In genomic region chrX:150477854-150478780, GRCm38 (mm10) we compare ENCODE assay signal across 8 mouse cellular contexts. TPM values are rescaled to one million over a fixed set of nuclear protein-coding genes. Genes with fewer than 3 reads are reported as not detected.
DNase-seq lines count a peak whose midpoint lies in the region; ATAC-seq lines count a peak whose summit lies in the region.

No protein-coding gene starts in this region.

- peak overlapping the region; percentile 66 for H3K9ac ChIP-seq in heart, embryonic 14.5 days (ENCODE audit: low read length)
- H3K9ac ChIP-seq in liver, embryonic 13.5 days: peak overlapping the region; percentile 67
- H3K9ac ChIP-seq in stomach, embryonic 16.5 days (ENCODE audit: low read length): peak overlapping the region; percentile 79

- H3K4me3 ChIP-seq in heart, embryonic 14.5 days (ENCODE audit: control insufficient read depth in 1 of 2, insufficient read depth in 1 of 2, low read depth in 1 of 2, low read length in 2 of 2): peak overlapping the region; percentile 51 to 92
- H3K4me3 ChIP-seq in liver, embryonic 13.5 days (replicated peaks): peak overlapping the region; percentile 65
- peak overlapping the region; percentile 59 for H3K4me3 ChIP-seq in stomach, embryonic 16.5 days (replicated peaks; ENCODE audit: low read length)

- no peaks in the 10 kb centered on the region for H3K27me3 ChIP-seq in heart, embryonic 14.5 days (ENCODE audit: control insufficient read depth, insufficient read depth, low read length)
- H3K27me3 ChIP-seq in liver, embryonic 13.5 days: no peaks in the 10 kb centered on the region
- H3K27me3 ChIP-seq in stomach, embryonic 16.5 days (ENCODE audit: control insufficient read depth, insufficient read depth, low read length): no peaks in the 10 kb centered on the region

- no peaks in the 10 kb centered on the region for H3K36me3 ChIP-seq in heart, embryonic 14.5 days (ENCODE audit: control insufficient read depth, insufficient read depth, low read length)
- H3K36me3 ChIP-seq in liver, embryonic 13.5 days: no peaks in the 10 kb centered on the region
- no peaks in the 10 kb centered on the region for H3K36me3 ChIP-seq in stomach, embryonic 16.5 days (ENCODE audit: control insufficient read depth, insufficient read depth, low read length)

- ATAC-seq in erythroid progenitor cell, adult 5-6 weeks (replicated peaks; ENCODE audit: low FRiP score, poor library complexity, severe bottlenecking): peak; percentile 99
- ATAC-seq in heart, embryonic 14.5 days (ENCODE audit: insufficient number of reproducible peaks, insufficient read depth, low FRiP score, low read depth): peak; percentile 96
- ATAC-seq in liver, embryonic 13.5 days (ENCODE audit: low read depth): peak; percentile 98
- peak; percentile 98 for ATAC-seq in stomach, embryonic 16.5 days (ENCODE audit: insufficient read depth, low FRiP score)

- peak overlapping the region; percentile 85 to 99 for H3K27ac ChIP-seq in heart, embryonic 14.5 days (replicated peaks in 1 of 2; ENCODE audit: control insufficient read depth in 1 of 2, insufficient read depth in 1 of 2, low read depth in 2 of 2, low read length in 2 of 2)
- peak overlapping the region; percentile 73 for H3K27ac ChIP-seq in liver, embryonic 13.5 days
- H3K27ac ChIP-seq in stomach, embryonic 16.5 days (ENCODE audit: low read length): peak overlapping the region; percentile 91

- DNase-seq in CD4-positive helper T cell, adult 2 months (ENCODE audit: low read depth, low spot score): peak; percentile 91
- peak; percentile 88 for DNase-seq in brain, embryonic 18.5 days (ENCODE audit: low read depth, low spot score)
- DNase-seq in kidney, postnatal 14 days: peak; percentile 89
- DNase-seq in liver, embryonic 13.5 days: peak; percentile 76
- DNase-seq in neural tube, embryonic 10.5 days (ENCODE audit: extremely low spot score, low spot score): peak; percentile 82

- H3K9me3 ChIP-seq in heart, embryonic 14.5 days (ENCODE audit: control insufficient read depth, low read length): no peaks in the 10 kb centered on the region
- no peaks in the 10 kb centered on the region for H3K9me3 ChIP-seq in liver, embryonic 13.5 days (replicated peaks)
- no peaks in the 10 kb centered on the region for H3K9me3 ChIP-seq in stomach, embryonic 16.5 days (replicated peaks; ENCODE audit: control insufficient read depth, low read length)

- no peaks in the 10 kb centered on the region for H3K4me1 ChIP-seq in heart, embryonic 14.5 days (ENCODE audit: control insufficient read depth in 2 of 2, insufficient read depth in 2 of 2, low read length in 2 of 2)
- peaks cover 14% of the 10 kb centered on the region for H3K4me1 ChIP-seq in liver, embryonic 13.5 days (replicated peaks)
- no peaks in the 10 kb centered on the region for H3K4me1 ChIP-seq in stomach, embryonic 16.5 days (ENCODE audit: control insufficient read depth, insufficient read depth, low read length)

- H3K4me2 ChIP-seq in heart, embryonic 14.5 days (ENCODE audit: low read length): peak overlapping the region; percentile 46
- peak overlapping the region; percentile 48 for H3K4me2 ChIP-seq in liver, embryonic 13.5 days
- H3K4me2 ChIP-seq in stomach, embryonic 16.5 days (ENCODE audit: low read depth, low read length): peak overlapping the region; percentile 24; the same call in 1 of the 2 replicates

- 1% methylated on average over 34 of the region's 34 CpGs for WGBS in heart, embryonic 14.5 days
- WGBS in liver, embryonic 13.5 days (ENCODE audit: insufficient replicate concordance): under 1% methylated on average over 34 of the region's 34 CpGs
- WGBS in stomach, embryonic 16.5 days: under 1% methylated on average over 34 of the region's 34 CpGs

RNA-seq across cellular contexts. Expression of gene Tmem29, which starts 19.2 kb away (rescaled TPM):
- 7.9 and 17.6 TPM in 2 replicates for total RNA-seq in erythroid progenitor cell, adult 5-6 weeks (2015; ENCODE audit: low replicate concordance)
- 10.3 and 28.1 TPM in 2 replicates for total RNA-seq in erythroid progenitor cell, adult 5-6 weeks (2017; ENCODE audit: low replicate concordance)
- polyA plus RNA-seq in heart, embryonic 14.5 days (2014; fragmentation: Nextera tagmentation; extraction: Ambion mirVana): 15.4 and 18.3 TPM in 2 replicates
- polyA plus RNA-seq in liver, embryonic 13.5 days (2015; fragmentation: Nextera tagmentation; extraction: Ambion mirVana): 17.2 and 19.7 TPM in 2 replicates
- 26.7 and 27.6 TPM in 2 replicates for polyA plus RNA-seq in stomach, embryonic 16.5 days (2015; fragmentation: Nextera tagmentation; extraction: Ambion mirVana)

Comparison
In these comparisons a context has a peak if more than half of its experiments do, and no peak if none do; other contexts are left out.
1. Peak in every context shown above with its lines: DNase-seq, ATAC-seq, H3K4me3 ChIP-seq and H3K27ac ChIP-seq.